Mouse (Mus musculus) right cerebral cortex, adult 2 months (tissue): ENCODE results near the gene Gm10142.
"Not testable (repeated sequence)": the region's sequence is repeated elsewhere in the genome, so short reads cannot be mapped to it uniquely, and the experiment has no call there.

Experiments
- DNase-seq, 2 experiments: peaks; one replicate each; pipeline ENCODE4 v3.0.0; 2021 to 2022; ENCODE audit warnings: low spot score in 2 of 2

The Gm10142 gene

DNA sequence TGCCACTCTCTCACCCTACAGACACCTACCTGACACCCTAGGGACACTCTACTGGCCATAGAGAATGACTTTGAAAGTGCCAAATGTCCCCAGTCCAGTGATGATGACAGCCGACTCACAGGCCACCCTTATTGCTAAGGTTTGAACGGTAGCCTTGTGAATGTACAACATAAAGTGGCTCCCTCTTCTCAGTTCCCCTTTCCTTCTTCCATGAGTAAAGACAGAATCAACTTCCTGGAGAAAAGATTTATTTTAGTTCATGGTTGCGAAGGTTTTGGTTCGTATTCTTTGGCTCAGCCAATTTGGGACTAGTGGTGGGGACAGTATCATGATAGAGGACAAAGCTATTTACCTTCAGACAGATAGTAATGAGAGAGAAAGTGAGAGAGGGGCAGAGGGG lies 23.3 kb downstream of the Gm10142 start:
- no peak for DNase-seq

GRCm38 (mm10) chr10:77741924-77742688 lies 26.5 kb downstream of the Gm10142 start, which contains the start of gene Gm18596:
Gm18596 (minus strand) TSS chr10:77742638.
- not testable (repeated sequence) for DNase-seq

GRCm38 (mm10) chr10:77750686-77751085 lies 35.1 kb downstream of the Gm10142 start:
- DNase-seq: not testable (repeated sequence)

DNA sequence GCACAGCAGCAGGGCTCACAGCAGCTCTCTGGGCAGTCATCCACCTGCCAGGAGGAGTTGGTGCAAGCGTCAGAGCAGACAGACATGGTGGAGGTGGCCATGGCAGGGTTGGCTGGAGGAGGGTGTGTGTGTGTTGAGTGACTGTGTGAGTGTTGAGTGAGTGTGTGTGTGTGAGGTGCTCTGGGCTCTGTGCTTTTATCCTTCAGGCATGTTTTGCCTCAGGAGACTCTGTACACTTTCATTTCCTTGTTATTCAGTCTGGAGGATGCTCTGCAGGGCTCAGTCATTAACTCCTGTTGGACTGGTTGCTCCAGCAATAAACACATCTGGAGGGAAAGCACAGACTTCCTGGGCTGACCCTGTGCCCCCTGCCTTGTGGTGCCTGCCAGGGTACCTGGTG lies 35.6 kb downstream of the Gm10142 start, which contains the start of gene Gm9736:
Gene Gm9736, minus strand, starts transcription at position 101 of the 400 bp plus-strand sequence.
- not testable (repeated sequence) for DNase-seq

DNA sequence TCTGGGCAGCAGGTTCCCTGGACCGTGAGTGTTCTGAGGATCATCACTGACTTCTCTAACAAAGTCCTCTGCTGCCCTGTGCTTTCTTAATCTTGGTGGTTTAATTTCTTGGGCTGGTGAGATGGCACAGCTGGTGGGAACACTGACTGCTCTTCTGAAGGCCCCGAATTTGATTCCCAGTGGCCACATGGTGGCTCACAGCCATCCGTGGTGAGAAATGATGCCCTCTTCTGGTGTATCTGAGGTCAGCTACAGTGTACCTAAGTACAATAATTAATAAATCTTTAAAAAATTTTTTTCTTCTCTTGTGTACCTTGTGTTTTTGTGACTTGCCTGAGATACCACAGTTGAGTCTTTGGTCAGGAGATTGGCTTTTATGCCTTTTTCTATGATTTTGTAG lies 36.7 kb downstream of the Gm10142 start:
- DNase-seq: not testable (repeated sequence)

- DNase-seq: no peak
These were observed 37.8 kb downstream of the Gm10142 start for GRCm38 (mm10) chr10:77753448-77753847.

- DNase-seq: not testable (repeated sequence)
These were observed 44.0 kb downstream of the Gm10142 start, which contains the start of gene Gm3233 for GRCm38 (mm10) chr10:77759582-77759981. Gm3233 (minus strand) TSS chr10:77759682.
